Mouse (Mus musculus): Measurements from ENCODE around the gene Elmsan1. TPM values are rescaled to one million over a fixed set of nuclear protein-coding genes. Genes with fewer than 3 reads are reported as not detected.

Gene Elmsan1
- total and polyA plus RNA-seq, 3 experiments = 21.4 to 140 (median 66.7) TPM

DNA sequence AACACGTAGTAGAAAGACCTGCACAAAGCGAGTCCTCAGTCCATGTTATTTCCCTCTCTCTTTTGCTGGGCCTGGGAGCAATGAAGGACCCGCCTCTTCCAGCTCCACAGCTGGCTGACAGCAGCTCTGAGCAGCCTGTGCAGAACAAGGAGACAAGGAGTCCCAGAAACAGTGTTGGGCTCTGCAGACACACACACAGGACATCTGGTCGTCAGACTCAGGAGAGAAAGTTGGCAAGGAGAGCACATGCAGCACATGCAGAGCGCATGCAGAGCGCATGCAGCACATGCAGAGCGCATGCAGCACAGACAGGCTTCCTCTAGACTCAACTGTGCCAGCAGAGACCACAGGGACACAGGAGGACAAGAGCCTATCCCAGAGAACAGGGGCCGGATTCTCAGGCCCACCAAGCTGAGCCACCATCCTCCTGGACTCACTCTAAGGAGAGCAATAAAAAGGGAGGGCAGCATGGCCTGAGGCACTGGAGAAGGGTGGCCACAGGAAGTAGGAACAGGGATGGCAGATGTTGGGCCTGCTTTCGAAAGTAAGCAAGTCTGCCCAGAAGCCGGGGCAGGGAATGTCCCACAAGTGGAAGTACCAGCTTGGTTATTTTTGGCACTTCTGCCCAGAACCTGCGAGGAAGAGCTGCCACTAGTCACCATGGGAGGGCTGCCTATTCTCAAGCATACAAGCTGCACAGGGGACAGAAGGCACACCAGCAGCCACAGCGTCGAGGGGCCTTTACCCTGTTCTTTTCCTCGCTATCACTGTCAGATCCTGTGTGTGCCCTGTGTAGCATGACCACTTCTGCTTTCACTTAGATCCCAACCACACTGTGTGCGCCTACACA, 30.7 kb downstream of the Elmsan1 start:
- Histone ChIP-seq H3K4me3 (ENCODE audit: low read depth, low read length) (peak overlapping the region; percentile 27; the same call in 1 of the 2 replicates), H3K9me3 (replicated peaks) (peaks cover 13% of the 10 kb centered on the region), H3K27me3 (ENCODE audit: insufficient read depth, low read length) (no peaks in the 10 kb centered on the region), H3K36me3 (replicated peaks) (peaks cover 86% of the 10 kb centered on the region), H3K4me1 (ENCODE audit: insufficient read depth, low read depth, low read length) (peaks cover 83% of the 10 kb centered on the region)
- TF ChIP-seq TAL1 (conservative IDR thresholded peaks at IDR 0.05; ENCODE audit: low read depth, low read length) = no peak
- no peak for TF ChIP-seq CTCF (IDR thresholded peaks at IDR 0.05; ENCODE audit: low read depth, low read length)
- TF ChIP-seq GATA2 (IDR thresholded peaks at IDR 0.05; ENCODE audit: borderline replicate concordance, low read depth, low read length) = no peak
- 0 out of 2 replicates have a peak, but pooled peaks have one; percentile 29 for TF ChIP-seq POLR2AphosphoS5 (IDR thresholded peaks at IDR 0.05; ENCODE audit: insufficient replicate concordance, low read depth, low read length)
- no peak for TF ChIP-seq GATA1 (IDR thresholded peaks at IDR 0.05; ENCODE audit: borderline replicate concordance, low read length)
- DNase-seq (ENCODE audit: low spot score) = no peak
- ATAC-seq (ENCODE audit: extremely low read depth, insufficient number of reproducible peaks, low FRiP score, poor library complexity, severe bottlenecking) = 0 out of 2 replicates have a peak, but pooled peaks have one; percentile 11

DNA sequence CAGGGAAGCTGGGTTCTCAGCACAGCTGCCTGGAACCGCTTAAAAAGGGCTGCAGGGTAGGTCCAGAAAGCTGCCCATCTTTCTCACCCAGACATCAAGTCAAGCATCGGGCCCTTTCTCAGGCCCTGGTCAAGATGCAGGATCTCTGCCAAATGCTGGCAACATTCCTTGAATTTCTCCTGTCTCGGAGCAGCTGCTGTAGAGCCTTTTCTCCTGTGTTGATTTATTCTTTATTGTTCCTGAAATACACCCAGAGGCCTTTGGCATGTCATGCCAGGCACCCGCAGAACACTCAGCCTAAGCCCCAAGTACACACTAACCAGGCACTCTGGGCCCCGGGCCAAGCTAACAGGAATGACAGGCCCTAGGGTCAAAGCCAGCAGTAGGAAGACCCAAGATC, 31.7 kb downstream of the Elmsan1 start:
- TF ChIP-seq CTCF (IDR thresholded peaks at IDR 0.05; ENCODE audit: low read depth, low read length) = no peak
- no peak for TF ChIP-seq TAL1 (conservative IDR thresholded peaks at IDR 0.05; ENCODE audit: low read depth, low read length)
- no peak for TF ChIP-seq GATA2 (IDR thresholded peaks at IDR 0.05; ENCODE audit: borderline replicate concordance, low read depth, low read length)
- no peak for TF ChIP-seq POLR2AphosphoS5 (IDR thresholded peaks at IDR 0.05; ENCODE audit: insufficient replicate concordance, low read depth, low read length)
- TF ChIP-seq GATA1 (IDR thresholded peaks at IDR 0.05; ENCODE audit: borderline replicate concordance, low read length) = no peak
- no peaks in the 10 kb centered on the region for H3K27me3 ChIP-seq (ENCODE audit: insufficient read depth, low read length)
- no peak for ATAC-seq (ENCODE audit: extremely low read depth, insufficient number of reproducible peaks, low FRiP score, poor library complexity, severe bottlenecking)
- peaks cover 13% of the 10 kb centered on the region for H3K9me3 ChIP-seq (replicated peaks)
- H3K4me3 ChIP-seq (ENCODE audit: low read depth, low read length) = no peak overlapping the region
- H3K36me3 ChIP-seq (replicated peaks) = peaks cover 91% of the 10 kb centered on the region
- peaks cover 83% of the 10 kb centered on the region for H3K4me1 ChIP-seq (ENCODE audit: insufficient read depth, low read depth, low read length)
- DNase-seq (ENCODE audit: low spot score) = no peak

DNA sequence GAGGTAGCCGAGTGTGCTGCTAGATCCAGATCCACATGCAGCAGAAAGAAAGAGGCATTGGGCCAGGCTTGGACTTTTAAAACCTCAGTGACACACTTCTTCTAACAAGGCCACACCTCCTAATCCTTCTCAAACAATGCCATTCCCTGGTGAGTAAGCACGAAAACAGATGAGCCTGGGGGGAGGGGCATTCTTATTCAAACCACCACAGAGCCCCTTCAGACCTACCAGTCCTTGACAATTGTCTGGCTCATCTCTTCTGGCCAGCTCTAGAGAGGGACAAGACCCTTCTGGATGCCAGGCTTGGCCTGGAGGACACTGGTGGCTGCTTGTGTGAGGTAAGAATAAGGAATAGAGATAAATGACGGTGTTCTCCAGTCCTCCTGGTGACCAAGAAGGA, 32.1 kb downstream of the Elmsan1 start:
- ATAC-seq (ENCODE audit: extremely low read depth, insufficient number of reproducible peaks, low FRiP score, poor library complexity, severe bottlenecking) (no peak), DNase-seq (ENCODE audit: low spot score) (no peak)
- no peak for TF ChIP-seq CTCF (IDR thresholded peaks at IDR 0.05; ENCODE audit: low read depth, low read length)
- TF ChIP-seq GATA2 (IDR thresholded peaks at IDR 0.05; ENCODE audit: borderline replicate concordance, low read depth, low read length) = no peak
- no peak for TF ChIP-seq POLR2AphosphoS5 (IDR thresholded peaks at IDR 0.05; ENCODE audit: insufficient replicate concordance, low read depth, low read length)
- TF ChIP-seq TAL1 (conservative IDR thresholded peaks at IDR 0.05; ENCODE audit: low read depth, low read length) = no peak
- Histone ChIP-seq H3K4me1 (ENCODE audit: insufficient read depth, low read depth, low read length) (peaks cover 83% of the 10 kb centered on the region), H3K27me3 (ENCODE audit: insufficient read depth, low read length) (no peaks in the 10 kb centered on the region), H3K36me3 (replicated peaks) (peaks cover 92% of the 10 kb centered on the region), H3K9me3 (replicated peaks) (peaks cover 13% of the 10 kb centered on the region), H3K4me3 (ENCODE audit: low read depth, low read length) (no peak overlapping the region)

DNA sequence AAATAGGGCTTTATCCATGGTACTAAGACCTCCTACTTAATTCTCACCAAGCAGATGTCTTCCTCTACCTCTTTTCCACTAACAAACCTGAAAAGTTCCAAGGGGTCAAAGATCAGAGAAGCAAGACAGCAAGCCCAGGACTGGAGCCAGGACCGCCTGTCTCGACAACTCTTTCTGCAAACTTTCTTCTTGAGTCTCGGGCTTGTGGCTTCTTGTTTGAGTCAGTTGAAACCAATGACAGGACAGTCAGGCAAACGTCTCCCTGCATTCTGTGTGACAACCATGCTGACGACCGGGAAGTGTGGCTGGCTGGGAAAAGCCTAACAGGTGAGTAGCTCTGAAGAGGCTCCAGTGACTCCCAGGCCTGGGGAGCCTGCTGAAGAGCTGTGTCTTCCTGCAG, 33.1 kb downstream of the Elmsan1 start:
- Histone ChIP-seq H3K4me1 (ENCODE audit: insufficient read depth, low read depth, low read length) (peaks cover 84% of the 10 kb centered on the region), H3K27me3 (ENCODE audit: insufficient read depth, low read length) (no peaks in the 10 kb centered on the region), H3K9me3 (replicated peaks) (peaks cover 13% of the 10 kb centered on the region), H3K36me3 (replicated peaks) (peaks cover 93% of the 10 kb centered on the region), H3K4me3 (ENCODE audit: low read depth, low read length) (no peak overlapping the region)
- DNase-seq (ENCODE audit: low spot score) (no peak), ATAC-seq (ENCODE audit: extremely low read depth, insufficient number of reproducible peaks, low FRiP score, poor library complexity, severe bottlenecking) (no peak)
- TF ChIP-seq GATA1 (IDR thresholded peaks at IDR 0.05; ENCODE audit: borderline replicate concordance, low read length) (no peak), CTCF (IDR thresholded peaks at IDR 0.05; ENCODE audit: low read depth, low read length) (no peak), GATA2 (IDR thresholded peaks at IDR 0.05; ENCODE audit: borderline replicate concordance, low read depth, low read length) (no peak), POLR2AphosphoS5 (IDR thresholded peaks at IDR 0.05; ENCODE audit: insufficient replicate concordance, low read depth, low read length) (no peak), TAL1 (conservative IDR thresholded peaks at IDR 0.05; ENCODE audit: low read depth, low read length) (no peak)

DNA sequence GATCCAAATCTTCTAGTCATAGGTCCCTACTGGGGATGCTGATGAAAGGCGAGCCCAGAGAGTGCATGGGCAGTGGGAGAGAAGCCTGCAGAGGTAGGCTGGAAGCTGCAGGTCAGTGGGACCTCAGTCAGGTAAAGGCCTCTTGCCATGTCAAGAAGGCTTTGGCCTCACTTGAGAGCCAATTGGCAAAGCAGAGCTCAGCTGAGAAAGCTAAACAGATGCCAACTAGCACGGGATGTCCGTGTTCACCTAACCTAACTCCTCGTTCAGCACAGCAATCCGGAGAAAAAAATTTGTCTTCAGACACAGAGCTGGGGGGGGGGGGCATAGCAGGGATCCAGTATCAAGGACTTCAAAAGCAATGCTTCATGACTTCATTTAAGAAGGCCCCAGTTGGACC, 33.7 kb downstream of the Elmsan1 start:
- Histone ChIP-seq H3K4me1 (ENCODE audit: insufficient read depth, low read depth, low read length) (peaks cover 84% of the 10 kb centered on the region), H3K36me3 (replicated peaks) (peaks cover 93% of the 10 kb centered on the region), H3K27me3 (ENCODE audit: insufficient read depth, low read length) (no peaks in the 10 kb centered on the region)

DNA sequence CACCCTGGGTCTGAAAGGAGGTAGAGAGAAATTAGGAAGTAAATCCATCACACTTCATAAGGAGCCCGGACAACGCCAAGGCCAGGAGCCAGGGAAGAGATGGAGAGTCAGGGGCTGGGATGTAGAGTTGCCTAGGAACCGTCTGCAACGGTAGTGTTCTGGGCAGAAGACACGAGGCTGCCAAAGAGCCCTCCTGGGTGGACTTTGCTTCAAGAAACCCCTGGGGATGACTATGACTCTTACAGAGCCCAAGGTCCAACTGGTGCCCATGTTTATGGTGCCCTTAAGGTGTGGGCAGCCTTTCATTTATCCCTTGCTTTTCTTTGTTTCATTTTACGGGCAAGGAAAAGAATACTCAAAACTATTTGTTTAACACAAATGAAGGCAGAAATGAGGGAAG, 36.7 kb downstream of the Elmsan1 start:
- Histone ChIP-seq H3K9me3 (replicated peaks) (peaks cover 8% of the 10 kb centered on the region), H3K4me1 (ENCODE audit: insufficient read depth, low read depth, low read length) (peaks cover 85% of the 10 kb centered on the region), H3K4me3 (ENCODE audit: low read depth, low read length) (peak overlapping the region; percentile 63; the same call in 1 of the 2 replicates), H3K27me3 (ENCODE audit: insufficient read depth, low read length) (no peaks in the 10 kb centered on the region), H3K36me3 (replicated peaks) (peaks cover 89% of the 10 kb centered on the region)
- DNase-seq (ENCODE audit: low spot score) (no peak), ATAC-seq (ENCODE audit: extremely low read depth, insufficient number of reproducible peaks, low FRiP score, poor library complexity, severe bottlenecking) (no peak)
- TF ChIP-seq TAL1 (conservative IDR thresholded peaks at IDR 0.05; ENCODE audit: low read depth, low read length) = no peak
- no peak for TF ChIP-seq CTCF (IDR thresholded peaks at IDR 0.05; ENCODE audit: low read depth, low read length)
- no peak for TF ChIP-seq POLR2AphosphoS5 (IDR thresholded peaks at IDR 0.05; ENCODE audit: insufficient replicate concordance, low read depth, low read length)
- TF ChIP-seq GATA1 (IDR thresholded peaks at IDR 0.05; ENCODE audit: borderline replicate concordance, low read length) = no peak
- TF ChIP-seq GATA2 (IDR thresholded peaks at IDR 0.05; ENCODE audit: borderline replicate concordance, low read depth, low read length) = no peak

More for the DNA sequence above, 33.7 kb downstream of the Elmsan1 start:
- no peak for ATAC-seq (ENCODE audit: extremely low read depth, insufficient number of reproducible peaks, low FRiP score, poor library complexity, severe bottlenecking)
- H3K4me3 ChIP-seq (ENCODE audit: low read depth, low read length) = no peak overlapping the region
- no peak for DNase-seq (ENCODE audit: low spot score)
- TF ChIP-seq TAL1 (conservative IDR thresholded peaks at IDR 0.05; ENCODE audit: low read depth, low read length) (no peak), POLR2AphosphoS5 (IDR thresholded peaks at IDR 0.05; ENCODE audit: insufficient replicate concordance, low read depth, low read length) (no peak), GATA1 (IDR thresholded peaks at IDR 0.05; ENCODE audit: borderline replicate concordance, low read length) (no peak), CTCF (IDR thresholded peaks at IDR 0.05; ENCODE audit: low read depth, low read length) (no peak), GATA2 (IDR thresholded peaks at IDR 0.05; ENCODE audit: borderline replicate concordance, low read depth, low read length) (no peak)
- H3K9me3 ChIP-seq (replicated peaks) = peaks cover 13% of the 10 kb centered on the region
